Mouse (Mus musculus) testis, adult 2 months (tissue): ENCODE data around the gene Gm14685.
"Not testable (repeated sequence)": the region's sequence is repeated elsewhere in the genome, so short reads cannot be mapped to it uniquely, and the experiment has no call there.

Source experiments
- CTCF ChIP-seq: fragments of 200-500 bp; IDR thresholded peaks from 2 replicates; pipeline ENCODE4 v1.5.1; 2012; ENCODE audit warnings: low read depth, mild to moderate bottlenecking, inconsistent platforms, low read length, moderate library complexity; ENCODE audit not compliant: control insufficient read depth, insufficient read depth, insufficient replicate concordance
- POLR2A ChIP-seq: fragments of 200-500 bp; IDR thresholded peaks from 2 replicates; pipeline ENCODE4 v1.6.1; 2012; ENCODE audit warnings: low read depth, mild to moderate bottlenecking, inconsistent platforms, low read length, moderate library complexity; ENCODE audit not compliant: control insufficient read depth

DNA sequence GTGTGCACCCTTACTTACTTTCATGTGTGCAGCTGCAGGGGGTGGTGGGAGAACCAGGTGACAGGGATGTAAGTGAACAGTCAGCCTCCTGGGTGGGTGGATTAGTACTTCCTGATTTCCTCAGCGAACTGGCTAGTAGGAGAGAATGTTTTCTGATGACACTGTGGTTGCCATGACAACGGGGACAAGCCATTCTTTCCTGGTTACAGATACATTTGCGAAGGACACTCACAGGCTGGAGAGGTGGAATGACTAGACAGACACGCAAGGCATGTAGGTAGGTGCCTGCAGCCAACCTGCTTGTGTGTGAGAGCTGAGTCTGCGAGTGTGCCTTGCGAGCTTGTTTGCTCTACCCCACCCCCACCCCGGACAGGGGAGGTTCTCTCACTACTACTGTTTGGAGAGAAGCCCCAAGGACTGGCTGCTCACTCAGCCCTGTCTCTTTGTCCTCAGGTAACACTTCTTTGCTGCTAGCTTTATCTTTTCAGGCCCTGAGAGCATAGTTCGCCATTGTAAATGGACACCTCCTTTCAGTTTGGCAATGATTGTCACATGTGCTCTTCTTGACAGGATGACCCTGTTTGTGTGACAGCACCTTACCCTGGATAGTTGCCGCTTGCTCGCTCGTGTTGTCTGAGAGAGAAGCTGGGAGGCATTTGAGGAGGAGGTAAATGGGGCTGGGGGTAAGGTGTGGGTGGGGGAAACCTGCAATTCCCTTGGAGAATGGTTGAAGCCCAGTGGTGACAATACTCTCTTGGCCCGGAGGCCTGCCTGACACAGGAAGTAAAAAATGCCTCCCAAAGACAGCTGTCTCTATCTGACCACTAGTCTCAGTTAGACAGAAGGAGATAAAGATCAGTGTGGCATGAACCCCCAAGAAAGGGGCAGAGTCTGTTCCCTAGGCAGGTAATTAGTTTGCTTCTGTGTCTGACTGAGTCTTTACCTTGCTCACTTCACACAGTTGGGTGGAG is 6.3 kb downstream of the Gm14685 start:
- TF ChIP-seq CTCF, POLR2A: not testable (repeated sequence)
